Mouse (Mus musculus) MEL (cell line): ENCODE measurements around the gene M6pr.

Source experiments
- CTCF ChIP-seq, 3 experiments: IDR thresholded peaks in 2 of 3; conservative IDR thresholded peaks in 1 of 3; 2 replicates each; pipeline ENCODE4 v1.5.1; 2011 to 2012; ENCODE audit warnings: low read length in 3 of 3, low read depth in 2 of 3, mild to moderate bottlenecking in 2 of 3, improper control_type of control experiment in 1 of 3, inconsistent platforms in 1 of 3, mixed read lengths in 1 of 3, moderate library complexity in 1 of 3; ENCODE audit not compliant: control insufficient read depth in 1 of 3, insufficient read depth in 1 of 3, poor library complexity in 1 of 3, severe bottlenecking in 1 of 3
- MAZ ChIP-seq: IDR thresholded peaks from 2 replicates; pipeline ENCODE4 v1.6.1; 2012; ENCODE audit warnings: low read depth, mild to moderate bottlenecking, inconsistent platforms, low read length, improper control_type of control experiment
- POLR2A ChIP-seq, 2 experiments: IDR thresholded peaks; 2 replicates each; pipeline ENCODE4 v1.6.1; 2011 to 2012; ENCODE audit warnings: low read length in 2 of 2, mild to moderate bottlenecking in 2 of 2, control low read depth in 1 of 2, improper control_type of control experiment in 1 of 2, low read depth in 1 of 2, moderate library complexity in 1 of 2; ENCODE audit not compliant: control insufficient read depth in 1 of 2, insufficient read depth in 1 of 2, poor library complexity in 1 of 2
- RAD21 ChIP-seq: IDR thresholded peaks from 2 replicates; pipeline ENCODE4 v1.6.1; 2011; ENCODE audit warnings: mild to moderate bottlenecking, low read depth, low read length, improper control_type of control experiment
- UBTF ChIP-seq: IDR thresholded peaks from 2 replicates; pipeline ENCODE4 v1.6.1; 2012; ENCODE audit warnings: low read depth, mild to moderate bottlenecking, inconsistent platforms, low read length, improper control_type of control experiment, moderate library complexity, borderline replicate concordance; ENCODE audit not compliant: insufficient read depth
- USF1 ChIP-seq: IDR thresholded peaks from 2 replicates; pipeline ENCODE4 v1.6.1; 2014; ENCODE audit warnings: low read depth, mild to moderate bottlenecking, inconsistent platforms, low read length, improper control_type of control experiment, moderate library complexity
- USF2 ChIP-seq, 2 experiments: IDR thresholded peaks; 2 replicates each; pipeline ENCODE4 v1.6.1; 2011 to 2012; ENCODE audit warnings: improper control_type of control experiment in 2 of 2, low read length in 2 of 2, borderline replicate concordance in 1 of 2, inconsistent platforms in 1 of 2, low read depth in 1 of 2, mild to moderate bottlenecking in 1 of 2; ENCODE audit not compliant: insufficient read depth in 1 of 2
- ZC3H11A ChIP-seq: IDR thresholded peaks from 2 replicates; pipeline ENCODE4 v1.6.1; 2012; ENCODE audit warnings: low read depth, mild to moderate bottlenecking, inconsistent platforms, low read length, improper control_type of control experiment

DNA sequence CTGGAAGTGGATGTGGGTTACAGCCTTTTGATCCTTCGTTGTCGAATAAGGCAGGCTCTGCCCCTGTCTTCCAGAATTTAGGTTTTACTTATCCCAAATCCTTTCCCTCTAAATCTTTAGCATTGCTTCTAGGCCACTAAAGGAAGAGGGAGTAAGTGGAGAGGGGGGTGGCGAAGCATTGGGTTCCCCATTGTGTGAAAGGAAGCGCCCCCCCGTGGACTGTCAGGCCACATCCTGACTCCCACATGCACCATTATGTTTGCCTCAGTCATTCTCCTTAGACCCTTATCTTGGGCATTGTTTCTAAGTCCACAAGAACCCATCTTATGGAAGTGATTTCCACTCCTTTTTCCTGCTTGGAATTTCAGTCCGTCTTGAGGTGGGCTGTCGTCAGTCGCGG is 13.3 kb upstream of the M6pr start:
- TF ChIP-seq POLR2A (IDR thresholded peaks at IDR 0.05; ENCODE audit: control insufficient read depth in 1 of 2, insufficient read depth in 1 of 2, low read depth in 1 of 2, low read length in 2 of 2, poor library complexity in 1 of 2) (no peak), CTCF (IDR thresholded peaks at IDR 0.05 in 2 of 3, conservative IDR thresholded peaks at IDR 0.05 in 1 of 3; ENCODE audit: control insufficient read depth in 1 of 3, insufficient read depth in 1 of 3, low read depth in 2 of 3, low read length in 3 of 3, poor library complexity in 1 of 3, severe bottlenecking in 1 of 3) (no peak), UBTF (no peak), USF1 (no peak), MAZ (no peak), ZC3H11A (no peak), RAD21 (no peak), USF2 (IDR thresholded peaks at IDR 0.05; ENCODE audit: borderline replicate concordance in 1 of 2, insufficient read depth in 1 of 2, low read depth in 1 of 2, low read length in 2 of 2) (no peak)
